Mouse (Mus musculus) midbrain, embryonic 11.5 days (tissue): ENCODE results near the gene Hdgf. TPM values are rescaled to one million over a fixed set of nuclear protein-coding genes. Genes with fewer than 3 reads are reported as not detected.

Source experiments
- ATAC-seq: fragments of 200-750 bp; cut with Nextera tagmentation; 2 replicates; pipeline ENCODE4 v1.8.0; 2017; ENCODE audit warnings: moderate TSS enrichment, moderate library complexity; ENCODE audit not compliant: low FRiP score
- DNase-seq: peaks from one replicate; pipeline ENCODE4 v3.0.0; 2015; ENCODE audit warnings: low spot score; ENCODE audit errors: missing footprints
- H3K27ac ChIP-seq: fragments of 300-500 bp; sonication (generic); 2 replicates; pipeline ENCODE4 v1.5.1; 2014; ENCODE audit warnings: low read depth, low read length
- H3K27me3 ChIP-seq: fragments of 300-500 bp; sonication (generic); 2 replicates; pipeline ENCODE4 v1.6.1; 2014; ENCODE audit warnings: mild to moderate bottlenecking, low read length, moderate library complexity, mixed read lengths; ENCODE audit not compliant: control insufficient read depth, insufficient read depth
- H3K36me3 ChIP-seq: fragments of 300-500 bp; sonication (generic); 2 replicates; pipeline ENCODE4 v1.6.1; 2014; ENCODE audit warnings: mild to moderate bottlenecking, low read length, moderate library complexity, mixed read lengths; ENCODE audit not compliant: control insufficient read depth, insufficient read depth
- H3K4me1 ChIP-seq: fragments of 300-500 bp; sonication (generic); 2 replicates; pipeline ENCODE4 v1.6.1; 2014; ENCODE audit warnings: low read length; ENCODE audit not compliant: control insufficient read depth, insufficient read depth
- H3K4me2 ChIP-seq: fragments of 300-500 bp; sonication (generic); 2 replicates; pipeline ENCODE4 v1.6.1; 2014; ENCODE audit warnings: mild to moderate bottlenecking, moderate library complexity
- H3K4me3 ChIP-seq: fragments of 300-500 bp; sonication (generic); 2 replicates; pipeline ENCODE4 v1.5.1; 2014; ENCODE audit warnings: low read depth, low read length
- H3K9ac ChIP-seq: fragments of 300-500 bp; sonication (generic); 2 replicates; pipeline ENCODE4 v1.6.1; 2014; ENCODE audit warnings: low read length
- H3K9me3 ChIP-seq: fragments of 300-500 bp; sonication (generic); 2 replicates; pipeline ENCODE4 v1.6.1; 2016; ENCODE audit warnings: low read length; ENCODE audit not compliant: control insufficient read depth
- WGBS: fragments of 180-500 bp; shearing (Covaris S2); extraction: QIAGEN DNeasy Blood & Tissue Kit; methylation state at CpG from one replicate; pipeline ENCODE4 v1.1.7; 2014; 5-methylcytosine and 5-hydroxymethylcytosine counted together
- polyA plus RNA-seq: library from polyadenylated mRNA; unstranded; fragments of >200 nt; fragmentation: Nextera tagmentation; extraction: Ambion mirVana; gene quantifications from 2 replicates; pipeline ENCODE4 v1.2.1, GENCODE M21; 2014

Gene Hdgf
- polyA plus RNA-seq, 1 experiment from 2014 or later, result 268 TPM

DNA sequence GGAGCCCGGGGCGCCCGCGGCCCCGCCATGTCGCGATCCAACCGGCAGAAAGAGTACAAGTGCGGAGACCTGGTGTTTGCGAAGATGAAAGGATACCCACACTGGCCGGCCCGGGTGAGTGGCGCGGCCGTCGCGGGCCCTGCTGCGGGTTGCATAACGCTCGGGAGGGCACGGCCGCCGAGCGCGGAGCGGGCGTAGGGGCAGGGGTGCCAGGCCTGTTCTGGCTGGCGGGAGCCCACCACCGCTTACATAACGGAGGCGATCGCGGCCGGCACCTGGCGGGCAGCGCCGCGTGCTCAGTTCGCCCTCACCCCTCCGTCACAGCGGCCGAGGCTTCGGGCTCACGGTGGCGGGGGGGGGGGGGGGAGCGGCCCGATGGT is 470 bp downstream of the Hdgf start:
- DNase-seq (peak; percentile 94), ATAC-seq (peak; percentile 18)
- Histone ChIP-seq H3K4me3 (peak overlapping the region; percentile 100), H3K9ac (peak overlapping the region; percentile 98), H3K4me1 (peaks cover 33% of the 10 kb centered on the region), H3K36me3 (no peaks in the 10 kb centered on the region), H3K27me3 (no peaks in the 10 kb centered on the region), H3K4me2 (peak overlapping the region; percentile 83), H3K27ac (peak overlapping the region; percentile 83), H3K9me3 (no peaks in the 10 kb centered on the region)
- 0% methylated on average over 43 of the region's 47 CpGs for WGBS

DNA sequence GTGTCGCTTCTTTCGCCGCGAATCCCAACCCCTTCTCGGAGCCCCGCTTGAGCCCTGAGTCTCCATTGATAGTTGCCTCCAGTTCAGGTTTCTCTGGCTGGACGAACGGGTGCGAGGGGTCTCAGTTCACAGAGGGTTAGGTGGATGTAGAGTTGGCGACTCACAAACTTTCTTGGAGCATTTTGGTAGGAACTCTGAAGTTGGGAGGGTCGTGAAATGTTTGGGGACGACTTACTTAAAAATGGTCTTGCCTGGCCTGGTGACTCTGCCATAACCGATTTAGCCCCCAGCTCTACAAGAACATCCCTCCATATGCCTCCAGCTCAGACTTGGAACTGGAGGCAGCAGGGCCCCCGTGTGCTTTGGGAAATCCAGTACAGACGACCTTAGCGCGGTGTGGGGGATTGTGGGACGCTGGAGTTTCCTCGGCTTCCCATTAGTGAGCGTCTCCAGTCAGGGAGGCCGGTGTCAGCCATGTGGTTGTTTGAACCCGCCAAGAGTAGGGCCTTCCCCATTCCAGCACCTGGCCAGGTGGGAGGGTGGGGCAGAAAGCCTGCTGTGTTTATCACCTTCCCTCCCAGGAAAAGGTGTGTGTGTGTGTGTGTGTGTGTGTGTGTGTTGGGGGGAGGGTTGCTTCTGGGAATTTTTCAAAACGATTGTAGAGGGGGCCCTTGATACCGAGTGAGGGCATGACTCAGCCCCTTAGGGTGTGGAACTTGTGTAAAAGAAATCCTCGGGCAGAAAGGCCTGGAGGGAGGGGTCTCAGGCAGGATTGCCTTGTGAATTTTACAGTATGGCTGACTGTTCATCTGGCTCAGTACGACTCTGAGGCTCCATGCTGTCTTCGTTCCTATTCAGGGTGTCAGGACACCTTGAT is 1.1 kb downstream of the Hdgf start:
- Histone ChIP-seq H3K4me2 (peak overlapping the region; percentile 83), H3K4me3 (peak overlapping the region; percentile 100), H3K9me3 (no peaks in the 10 kb centered on the region), H3K27ac (peak overlapping the region; percentile 83), H3K9ac (peak overlapping the region; percentile 98), H3K4me1 (peaks cover 33% of the 10 kb centered on the region), H3K36me3 (no peaks in the 10 kb centered on the region), H3K27me3 (no peaks in the 10 kb centered on the region)
- DNase-seq (peak; percentile 93), ATAC-seq (no peak)
- WGBS, result under 1% methylated on average over 27 of the region's 27 CpGs

DNA sequence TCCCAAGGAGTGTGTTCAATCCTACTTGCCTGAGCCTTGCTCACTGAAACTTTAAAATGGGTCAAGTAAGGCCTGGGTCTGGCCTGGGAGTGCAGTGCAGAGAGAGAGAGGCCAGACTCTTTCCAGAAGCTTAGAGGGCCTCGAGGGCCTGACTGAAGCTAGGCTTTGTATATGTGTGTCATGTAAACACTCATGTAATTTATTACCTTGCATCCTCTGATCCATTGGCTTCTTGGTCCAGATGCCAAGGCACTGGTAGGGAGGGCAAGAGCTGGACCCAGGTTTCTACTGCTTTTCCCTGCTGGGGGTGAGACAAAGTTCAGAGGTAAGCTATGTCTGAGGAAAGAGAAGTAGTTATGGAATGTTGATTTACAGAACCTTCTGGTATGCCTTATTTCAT is 1.8 kb downstream of the Hdgf start:
- no peak overlapping the region for H3K27ac ChIP-seq
- H3K4me1 ChIP-seq, result peaks cover 33% of the 10 kb centered on the region
- 25% methylated on average over 1 of the region's 1 CpGs for WGBS

DNA sequence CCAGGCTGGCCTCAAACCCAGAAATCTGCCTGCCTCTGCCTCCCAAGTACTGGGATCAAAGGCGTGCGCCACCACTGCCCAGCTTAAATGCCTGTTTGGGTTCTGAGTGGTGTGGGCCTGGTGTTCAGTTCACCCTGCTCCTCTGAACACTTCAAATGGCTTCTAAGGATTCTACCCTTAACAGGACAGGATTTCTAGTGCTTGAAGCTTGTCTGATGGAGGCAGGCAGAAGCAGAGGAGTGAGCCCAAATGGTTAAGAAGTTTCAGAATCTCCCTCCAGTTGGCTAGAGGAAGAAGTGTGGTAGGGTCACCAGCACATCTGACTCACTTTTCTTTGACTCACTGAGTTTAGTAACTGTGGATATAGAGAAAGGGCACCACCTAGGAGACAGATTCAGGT is 3.3 kb downstream of the Hdgf start:
- no peak overlapping the region; the same call in 1 of the 2 replicates for H3K9ac ChIP-seq
- peaks cover 33% of the 10 kb centered on the region for H3K4me1 ChIP-seq

More for the DNA sequence above, 1.8 kb downstream of the Hdgf start:
- Histone ChIP-seq H3K36me3 (peaks cover 1% of the 10 kb centered on the region; the same call in 1 of the 2 replicates), H3K9ac (peak overlapping the region; percentile 98), H3K9me3 (no peaks in the 10 kb centered on the region), H3K4me2 (peak overlapping the region; percentile 83), H3K27me3 (no peaks in the 10 kb centered on the region), H3K4me3 (peak overlapping the region; percentile 100)
- DNase-seq (no peak), ATAC-seq (no peak)

DNA sequence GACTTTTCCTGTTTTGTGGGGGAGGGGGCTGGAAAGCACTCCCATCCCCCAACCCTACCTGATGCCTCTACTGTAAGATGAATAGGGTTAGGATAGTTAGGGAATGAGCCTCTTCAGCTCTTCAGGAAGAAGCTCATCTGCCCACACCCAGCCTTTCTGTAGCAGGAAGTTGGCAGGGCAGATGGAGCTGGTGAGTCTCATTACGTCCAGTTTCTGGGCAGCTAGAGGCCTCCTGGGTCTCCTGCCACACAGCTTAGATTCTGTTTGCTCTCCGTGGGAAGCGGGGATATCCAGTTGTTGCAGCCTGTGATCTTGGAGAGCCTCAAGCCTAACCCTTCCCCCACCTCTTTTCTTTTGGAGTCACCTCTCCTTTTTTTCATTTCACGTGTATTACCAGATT is 3.8 kb downstream of the Hdgf start:
- peaks cover 11% of the 10 kb centered on the region for H3K36me3 ChIP-seq
- DNase-seq (peak; percentile 85), ATAC-seq (no peak)
- H3K4me3 ChIP-seq, result peak overlapping the region; percentile 37; the same call in 1 of the 2 replicates
- H3K9ac ChIP-seq, result peak overlapping the region; percentile 44
- 6% methylated on average over 4 of the region's 4 CpGs for WGBS
- peaks cover 33% of the 10 kb centered on the region for H3K4me1 ChIP-seq
- no peaks in the 10 kb centered on the region for H3K9me3 ChIP-seq
- peak overlapping the region; percentile 59 for H3K4me2 ChIP-seq
- peak overlapping the region; percentile 76 for H3K27ac ChIP-seq
- no peaks in the 10 kb centered on the region for H3K27me3 ChIP-seq

More for the DNA sequence above, 3.3 kb downstream of the Hdgf start:
- Histone ChIP-seq H3K36me3 (peaks cover 10% of the 10 kb centered on the region), H3K27me3 (no peaks in the 10 kb centered on the region), H3K4me3 (no peak overlapping the region), H3K4me2 (peak overlapping the region; percentile 59; the same call in 1 of the 2 replicates), H3K27ac (0 out of 2 replicates have a peak overlapping the region, but pooled peaks have one; percentile 76), H3K9me3 (no peaks in the 10 kb centered on the region)
- WGBS, result 98% methylated on average over 2 of the region's 2 CpGs
- DNase-seq (peak; percentile 83), ATAC-seq (no peak)

DNA sequence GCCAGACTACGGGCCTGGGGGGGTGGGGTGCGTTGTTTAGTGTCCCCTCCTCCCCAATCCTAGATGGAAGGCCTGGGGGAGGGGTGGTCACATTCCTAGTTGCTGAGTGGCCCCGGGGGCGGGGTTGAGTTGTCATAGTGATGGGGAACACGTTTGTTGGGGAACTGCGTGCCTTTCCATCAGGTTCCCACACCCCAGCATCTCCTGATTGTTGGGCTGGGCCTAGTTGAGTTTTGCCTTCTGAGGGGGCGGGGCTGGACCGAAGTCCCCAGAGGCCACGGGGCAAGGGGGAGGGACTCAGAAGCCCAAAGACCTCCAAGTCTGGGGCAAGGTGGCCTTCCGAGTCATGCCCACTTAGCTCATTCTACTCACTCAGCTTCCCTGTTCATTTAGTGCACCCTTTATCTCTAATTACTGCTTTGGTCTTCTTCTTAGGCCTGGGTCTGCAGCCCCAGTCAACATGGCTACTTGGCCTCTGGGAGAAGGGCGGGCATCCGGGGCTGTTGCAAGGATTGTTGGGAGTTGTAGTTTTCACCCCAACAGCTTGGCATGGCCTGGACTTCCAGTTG is 4.5 kb downstream of the Hdgf start:
- 4% methylated on average over 12 of the region's 12 CpGs for WGBS
- H3K4me1 ChIP-seq, result peaks cover 33% of the 10 kb centered on the region
- ATAC-seq, result peak; percentile 41

DNA sequence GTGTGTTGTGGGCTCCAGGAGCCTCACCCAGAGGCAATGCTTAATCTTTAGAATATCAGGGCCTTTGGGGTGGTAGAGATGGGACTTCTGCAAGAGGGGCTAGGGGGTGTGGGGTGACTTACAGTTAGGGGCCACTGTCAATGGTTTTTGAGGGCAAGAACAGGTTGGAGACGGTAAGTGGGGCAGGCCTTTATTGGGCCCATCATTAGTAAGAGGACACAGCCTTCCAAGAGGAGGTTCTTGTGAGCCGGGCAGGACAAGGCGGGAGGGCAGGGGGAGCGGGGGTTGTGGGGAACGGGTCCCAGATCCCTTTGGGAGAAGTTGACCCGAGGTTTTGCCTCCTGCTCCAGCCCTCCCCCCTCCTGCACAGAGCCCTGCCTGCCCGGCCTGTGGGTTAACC is 7.4 kb downstream of the Hdgf start:
- H3K4me2 ChIP-seq, result no peak overlapping the region
- DNase-seq (peak; percentile 8), ATAC-seq (no peak)
- H3K36me3 ChIP-seq, result peaks cover 11% of the 10 kb centered on the region
- peaks cover 21% of the 10 kb centered on the region for H3K4me1 ChIP-seq
- H3K9me3 ChIP-seq, result no peaks in the 10 kb centered on the region
- WGBS, result 90% methylated on average over 7 of the region's 7 CpGs
- no peak overlapping the region for H3K27ac ChIP-seq
- H3K9ac ChIP-seq, result no peak overlapping the region
- H3K27me3 ChIP-seq, result no peaks in the 10 kb centered on the region
- no peak overlapping the region for H3K4me3 ChIP-seq

More for the DNA sequence above, 4.5 kb downstream of the Hdgf start:
- DNase-seq, result peak; percentile 97
- peak overlapping the region; percentile 76 for H3K27ac ChIP-seq
- H3K36me3 ChIP-seq, result peaks cover 11% of the 10 kb centered on the region
- peak overlapping the region; percentile 59 for H3K4me2 ChIP-seq
- H3K4me3 ChIP-seq, result peak overlapping the region; percentile 37
- no peaks in the 10 kb centered on the region for H3K27me3 ChIP-seq
- H3K9me3 ChIP-seq, result no peaks in the 10 kb centered on the region
- H3K9ac ChIP-seq, result peak overlapping the region; percentile 53

DNA sequence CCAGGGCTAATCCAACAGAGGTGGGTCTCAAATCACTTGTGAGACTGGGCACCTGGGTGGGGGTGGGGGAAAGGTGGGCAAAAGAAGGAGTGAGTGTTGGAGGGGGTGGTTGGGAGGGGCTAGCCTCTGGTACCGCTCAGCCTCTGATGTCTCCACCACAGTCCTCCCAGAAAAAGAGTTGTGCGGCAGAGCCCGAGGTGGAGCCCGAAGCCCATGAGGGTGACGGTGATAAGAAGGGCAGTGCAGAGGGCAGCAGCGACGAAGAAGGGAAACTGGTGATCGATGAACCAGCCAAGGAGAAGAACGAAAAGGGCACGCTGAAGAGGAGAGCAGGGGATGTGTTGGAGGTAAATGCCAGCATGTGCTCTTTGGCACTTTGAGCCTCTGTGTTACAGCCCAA is 7.8 kb downstream of the Hdgf start:
- Histone ChIP-seq H3K4me1 (peaks cover 17% of the 10 kb centered on the region), H3K9me3 (no peaks in the 10 kb centered on the region), H3K4me3 (no peak overlapping the region), H3K27me3 (no peaks in the 10 kb centered on the region), H3K9ac (no peak overlapping the region), H3K27ac (no peak overlapping the region), H3K4me2 (no peak overlapping the region), H3K36me3 (peaks cover 11% of the 10 kb centered on the region)
- ATAC-seq (no peak), DNase-seq (peak; percentile 62)
- 94% methylated on average over 10 of the region's 10 CpGs for WGBS

DNA sequence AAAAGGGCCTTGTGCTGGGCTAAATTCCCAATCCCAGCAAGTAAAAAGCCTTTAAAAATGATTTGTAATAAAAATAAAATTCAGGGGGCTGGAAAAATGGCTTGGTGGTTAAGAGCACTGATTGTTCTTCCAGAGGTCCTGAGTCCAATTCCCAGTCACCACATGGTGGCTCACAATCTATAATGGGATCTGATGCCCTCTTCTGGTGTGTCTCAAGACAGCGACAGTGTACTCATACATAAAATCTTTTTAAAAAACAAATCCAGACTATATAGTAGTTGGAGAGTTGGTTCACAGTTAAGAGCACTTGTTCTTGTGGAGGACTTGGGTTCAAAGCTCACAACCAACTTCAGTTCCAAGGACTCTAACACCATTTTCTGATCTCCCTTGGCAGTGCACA is 10.9 kb downstream of the Hdgf start:
- H3K36me3 ChIP-seq, result peaks cover 11% of the 10 kb centered on the region
- H3K4me1 ChIP-seq, result peaks cover 5% of the 10 kb centered on the region
- 93% methylated on average over 1 of the region's 1 CpGs for WGBS

More for the DNA sequence above, 10.9 kb downstream of the Hdgf start:
- ATAC-seq (no peak), DNase-seq (peak; percentile 61)
- Histone ChIP-seq H3K27ac (no peak overlapping the region), H3K27me3 (no peaks in the 10 kb centered on the region), H3K9me3 (no peaks in the 10 kb centered on the region), H3K9ac (no peak overlapping the region), H3K4me2 (no peak overlapping the region), H3K4me3 (no peak overlapping the region)
